Mouse (Mus musculus): ENCODE results near the gene Ankrd1. TPM values are rescaled to one million over a fixed set of nuclear protein-coding genes. Genes with fewer than 3 reads are reported as not detected.

Gene Ankrd1
- polyA plus RNA-seq, 1 experiment = not detected

GRCm38 (mm10) chr19:36124203-36124602, 4.3 kb upstream of the Ankrd1 start:
- no peak for TF ChIP-seq GATA1 (IDR thresholded peaks at IDR 0.05; ENCODE audit: low read length)

GRCm38 (mm10) chr19:36119219-36119618, 680 bp downstream of the Ankrd1 start:
- TF ChIP-seq GATA1 (IDR thresholded peaks at IDR 0.05; ENCODE audit: low read length) = no peak

GRCm38 (mm10) chr19:36116185-36116584, 3.7 kb downstream of the Ankrd1 start:
- TF ChIP-seq GATA1 (IDR thresholded peaks at IDR 0.05; ENCODE audit: low read length) = no peak

GRCm38 (mm10) chr19:36112007-36112406, 7.9 kb downstream of the Ankrd1 start:
- no peak for TF ChIP-seq GATA1 (IDR thresholded peaks at IDR 0.05; ENCODE audit: low read length)

- no peak for TF ChIP-seq GATA1 (IDR thresholded peaks at IDR 0.05; ENCODE audit: low read length)
Measured at GRCm38 (mm10) chr19:36111054-36111895, 8.6 kb downstream of the Ankrd1 start.

- TF ChIP-seq GATA1 (IDR thresholded peaks at IDR 0.05; ENCODE audit: low read length) = no peak
Measured at GRCm38 (mm10) chr19:36110465-36110864, 9.4 kb downstream of the Ankrd1 start.

- TF ChIP-seq GATA1 (IDR thresholded peaks at IDR 0.05; ENCODE audit: low read length) = no peak
Measured at GRCm38 (mm10) chr19:36109318-36109944, 10.5 kb downstream of the Ankrd1 start.

- no peak for TF ChIP-seq GATA1 (IDR thresholded peaks at IDR 0.05; ENCODE audit: low read length)
Measured at GRCm38 (mm10) chr19:36103909-36104308, 16.0 kb downstream of the Ankrd1 start.

GRCm38 (mm10) chr19:36098916-36099315, 21.0 kb downstream of the Ankrd1 start:
- TF ChIP-seq GATA1 (IDR thresholded peaks at IDR 0.05; ENCODE audit: low read length) = no peak

GRCm38 (mm10) chr19:36098265-36098664, 21.6 kb downstream of the Ankrd1 start:
- no peak for TF ChIP-seq GATA1 (IDR thresholded peaks at IDR 0.05; ENCODE audit: low read length)

GRCm38 (mm10) chr19:36097194-36097593, 22.7 kb downstream of the Ankrd1 start:
- no peak for TF ChIP-seq GATA1 (IDR thresholded peaks at IDR 0.05; ENCODE audit: low read length)

- no peak for TF ChIP-seq GATA1 (IDR thresholded peaks at IDR 0.05; ENCODE audit: low read length)
Measured at GRCm38 (mm10) chr19:36090781-36091180, 29.1 kb downstream of the Ankrd1 start.

- TF ChIP-seq GATA1 (IDR thresholded peaks at IDR 0.05; ENCODE audit: low read length) = no peak
Measured at GRCm38 (mm10) chr19:36083262-36084225, 36.4 kb downstream of the Ankrd1 start, which contains the start of gene Rpp30. TSS of gene Rpp30 (plus strand) at chr19:36083716.

- TF ChIP-seq GATA1 (IDR thresholded peaks at IDR 0.05; ENCODE audit: low read length) = no peak
Measured at GRCm38 (mm10) chr19:36082606-36083261, 37.2 kb downstream of the Ankrd1 start.
